Mouse (Mus musculus): ENCODE measurements around the gene Cela1. TPM values are rescaled to one million over a fixed set of nuclear protein-coding genes. Genes with fewer than 3 reads are reported as not detected.

The Cela1 gene
- total and polyA plus RNA-seq, 3 experiments: 0.54 to 2.9 TPM; not detected in 1

- Histone ChIP-seq H3K4me3 (ENCODE audit: low read depth, low read length) (no peak overlapping the region), H3K9me3 (replicated peaks) (no peaks in the 10 kb centered on the region), H3K27me3 (ENCODE audit: insufficient read depth, low read length) (peaks cover 12% of the 10 kb centered on the region; the same call in 1 of the 2 replicates), H3K36me3 (replicated peaks) (peaks cover 2% of the 10 kb centered on the region), H3K4me1 (ENCODE audit: insufficient read depth, low read depth, low read length) (no peaks in the 10 kb centered on the region)
- no peak for TF ChIP-seq CTCF (IDR thresholded peaks at IDR 0.05; ENCODE audit: low read depth, low read length)
- TF ChIP-seq POLR2AphosphoS5 (IDR thresholded peaks at IDR 0.05; ENCODE audit: insufficient replicate concordance, low read depth, low read length): no peak
- TF ChIP-seq GATA2 (IDR thresholded peaks at IDR 0.05; ENCODE audit: borderline replicate concordance, low read depth, low read length): no peak
- no peak for TF ChIP-seq GATA1 (IDR thresholded peaks at IDR 0.05; ENCODE audit: borderline replicate concordance, low read length)
- ATAC-seq (ENCODE audit: extremely low read depth, insufficient number of reproducible peaks, low FRiP score, poor library complexity, severe bottlenecking) (no peak), DNase-seq (ENCODE audit: low spot score) (no peak)
These were observed 45.3 kb downstream of the Cela1 start for GRCm38 (mm10) chr15:100642451-100642850.

DNA sequence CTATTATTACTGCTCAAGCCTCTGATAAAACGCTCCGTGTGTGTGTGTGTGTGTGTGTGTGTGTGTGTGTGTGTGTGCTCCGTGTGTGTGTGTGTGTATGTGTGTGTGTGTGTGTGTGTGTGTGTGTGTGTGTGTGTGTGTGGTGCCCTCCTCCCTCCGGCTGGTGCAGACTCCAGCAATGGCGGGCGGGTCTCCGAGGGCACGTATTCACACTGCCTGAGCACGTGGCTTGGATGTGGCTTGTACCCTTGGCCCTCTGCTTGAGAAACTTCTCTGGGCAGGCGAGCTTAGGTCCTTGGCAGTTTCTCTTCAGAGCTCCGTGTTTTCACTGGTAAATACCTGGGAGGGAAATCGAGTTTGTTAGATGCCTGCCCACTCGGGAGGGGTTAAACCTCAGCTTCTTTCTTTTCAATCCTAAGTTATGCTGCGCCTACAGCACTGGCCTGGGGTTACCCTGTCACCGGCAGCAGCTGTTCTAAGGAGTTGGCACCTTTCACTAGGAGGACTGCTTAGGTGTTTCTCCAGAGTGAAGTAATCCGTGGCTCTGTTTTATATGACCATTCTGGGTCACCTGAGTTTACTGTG is 46.4 kb downstream of the Cela1 start:
- Histone ChIP-seq H3K4me3 (ENCODE audit: low read depth, low read length) (no peak overlapping the region), H3K36me3 (replicated peaks) (peaks cover 2% of the 10 kb centered on the region), H3K9me3 (replicated peaks) (peaks cover 5% of the 10 kb centered on the region), H3K4me1 (ENCODE audit: insufficient read depth, low read depth, low read length) (no peaks in the 10 kb centered on the region), H3K27me3 (ENCODE audit: insufficient read depth, low read length) (peaks cover 19% of the 10 kb centered on the region; the same call in 1 of the 2 replicates)
- DNase-seq (ENCODE audit: low spot score): no peak
- ATAC-seq (ENCODE audit: extremely low read depth, insufficient number of reproducible peaks, low FRiP score, poor library complexity, severe bottlenecking): no peak
- TF ChIP-seq POLR2AphosphoS5 (IDR thresholded peaks at IDR 0.05; ENCODE audit: insufficient replicate concordance, low read depth, low read length): no peak
- TF ChIP-seq GATA2 (IDR thresholded peaks at IDR 0.05; ENCODE audit: borderline replicate concordance, low read depth, low read length): no peak
- TF ChIP-seq GATA1 (IDR thresholded peaks at IDR 0.05; ENCODE audit: borderline replicate concordance, low read length): no peak
- no peak for TF ChIP-seq CTCF (IDR thresholded peaks at IDR 0.05; ENCODE audit: low read depth, low read length)
- no peak for TF ChIP-seq TAL1 (conservative IDR thresholded peaks at IDR 0.05; ENCODE audit: low read depth, low read length)

GRCm38 (mm10) chr15:100639972-100640750 is 47.6 kb downstream of the Cela1 start:
- DNase-seq (ENCODE audit: low spot score) (no peak), ATAC-seq (ENCODE audit: extremely low read depth, insufficient number of reproducible peaks, low FRiP score, poor library complexity, severe bottlenecking) (no peak)
- no peaks in the 10 kb centered on the region for H3K4me1 ChIP-seq (ENCODE audit: insufficient read depth, low read depth, low read length)
- H3K9me3 ChIP-seq (replicated peaks): peaks cover 6% of the 10 kb centered on the region
- peaks cover 2% of the 10 kb centered on the region for H3K36me3 ChIP-seq (replicated peaks)
- peaks cover 24% of the 10 kb centered on the region; the same call in 1 of the 2 replicates for H3K27me3 ChIP-seq (ENCODE audit: insufficient read depth, low read length)
- TF ChIP-seq TAL1 (conservative IDR thresholded peaks at IDR 0.05; ENCODE audit: low read depth, low read length) (no peak), CTCF (IDR thresholded peaks at IDR 0.05; ENCODE audit: low read depth, low read length) (no peak), POLR2AphosphoS5 (IDR thresholded peaks at IDR 0.05; ENCODE audit: insufficient replicate concordance, low read depth, low read length) (no peak), GATA2 (IDR thresholded peaks at IDR 0.05; ENCODE audit: borderline replicate concordance, low read depth, low read length) (no peak), GATA1 (IDR thresholded peaks at IDR 0.05; ENCODE audit: borderline replicate concordance, low read length) (no peak)
- H3K4me3 ChIP-seq (ENCODE audit: low read depth, low read length): no peak overlapping the region

DNA sequence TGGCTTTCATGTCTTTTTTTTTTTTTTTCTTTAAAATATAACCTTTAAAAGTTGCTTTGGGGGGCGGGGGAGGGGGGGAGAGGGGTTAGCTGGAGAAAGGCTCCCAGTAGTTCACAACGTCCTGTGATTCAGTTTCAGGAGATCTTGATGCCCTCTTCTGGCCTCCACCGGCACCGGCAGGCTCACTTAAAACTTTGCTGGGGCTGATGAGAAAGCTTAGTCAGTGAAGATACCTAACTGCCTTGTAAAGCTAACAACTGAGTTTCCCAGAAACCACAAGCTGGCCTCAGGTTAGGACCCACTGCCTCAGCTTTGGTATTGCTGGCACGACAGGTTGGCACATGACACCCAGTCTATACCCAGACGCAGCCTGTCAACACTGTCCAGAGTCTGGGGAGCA is 50.1 kb downstream of the Cela1 start:
- TF ChIP-seq CTCF (IDR thresholded peaks at IDR 0.05; ENCODE audit: low read depth, low read length) (no peak), GATA2 (IDR thresholded peaks at IDR 0.05; ENCODE audit: borderline replicate concordance, low read depth, low read length) (no peak), POLR2AphosphoS5 (IDR thresholded peaks at IDR 0.05; ENCODE audit: insufficient replicate concordance, low read depth, low read length) (no peak), GATA1 (IDR thresholded peaks at IDR 0.05; ENCODE audit: borderline replicate concordance, low read length) (no peak), TAL1 (conservative IDR thresholded peaks at IDR 0.05; ENCODE audit: low read depth, low read length) (no peak)
- no peaks in the 10 kb centered on the region for H3K4me1 ChIP-seq (ENCODE audit: insufficient read depth, low read depth, low read length)
- no peak for DNase-seq (ENCODE audit: low spot score)
- H3K4me3 ChIP-seq (ENCODE audit: low read depth, low read length): no peak overlapping the region
- no peaks in the 10 kb centered on the region for H3K36me3 ChIP-seq (replicated peaks)
- no peak for ATAC-seq (ENCODE audit: extremely low read depth, insufficient number of reproducible peaks, low FRiP score, poor library complexity, severe bottlenecking)
- peaks cover 30% of the 10 kb centered on the region for H3K27me3 ChIP-seq (ENCODE audit: insufficient read depth, low read length)
- peaks cover 6% of the 10 kb centered on the region for H3K9me3 ChIP-seq (replicated peaks)

GRCm38 (mm10) chr15:100636700-100637501 is 50.8 kb downstream of the Cela1 start, which contains the start of gene Smagp:
Gene Smagp (minus strand): TSS chr15:100636940.
- no peak for ATAC-seq (ENCODE audit: extremely low read depth, insufficient number of reproducible peaks, low FRiP score, poor library complexity, severe bottlenecking)
- H3K27me3 ChIP-seq (ENCODE audit: insufficient read depth, low read length): peaks cover 35% of the 10 kb centered on the region
- no peak for DNase-seq (ENCODE audit: low spot score)
- H3K9me3 ChIP-seq (replicated peaks): peaks cover 6% of the 10 kb centered on the region
- H3K36me3 ChIP-seq (replicated peaks): no peaks in the 10 kb centered on the region
- TF ChIP-seq POLR2AphosphoS5 (IDR thresholded peaks at IDR 0.05; ENCODE audit: insufficient replicate concordance, low read depth, low read length) (no peak), GATA2 (IDR thresholded peaks at IDR 0.05; ENCODE audit: borderline replicate concordance, low read depth, low read length) (no peak), CTCF (IDR thresholded peaks at IDR 0.05; ENCODE audit: low read depth, low read length) (no peak), GATA1 (IDR thresholded peaks at IDR 0.05; ENCODE audit: borderline replicate concordance, low read length) (no peak), TAL1 (conservative IDR thresholded peaks at IDR 0.05; ENCODE audit: low read depth, low read length) (no peak)
- H3K4me3 ChIP-seq (ENCODE audit: low read depth, low read length): no peak within 1 kb of the TSS
- H3K4me1 ChIP-seq (ENCODE audit: insufficient read depth, low read depth, low read length): no peaks in the 10 kb centered on the region
